Comparison of ENCODE assay signal across 16 mouse cellular contexts in the genomic region with DNA sequence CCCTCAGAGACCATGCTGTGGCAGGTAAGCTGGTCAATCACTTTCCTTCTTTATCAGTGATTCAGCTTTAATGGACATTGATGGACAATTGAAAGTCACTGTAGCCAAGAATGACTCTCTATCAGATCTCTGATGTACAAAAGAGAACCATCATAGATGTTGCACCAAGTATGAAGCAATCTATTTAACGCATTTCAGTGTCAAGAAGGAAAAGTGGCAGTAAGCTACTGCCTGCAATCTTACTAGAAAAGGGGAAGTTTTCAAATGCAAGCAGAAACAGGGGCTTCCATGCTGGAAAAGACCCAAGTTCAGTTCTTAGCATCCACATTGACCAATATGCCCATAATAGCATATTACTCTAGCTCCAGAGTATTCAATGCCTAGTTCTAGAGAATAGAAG.
"Had no signal": no experiment of that assay in that cellular context is flagged by ENCODE, and none has a peak within 500 bp of the region (broad histone marks: within the 10 kb centered on the region; RNA-seq: fewer than 3 reads in every experiment).

No protein-coding gene starts in this region.

- DNase-seq: liver, postnatal 0 days; lung, embryonic 14.5 days; lung, postnatal 10 days; right cerebral cortex, postnatal 14 days; thymus, adult 2 months; thymus, postnatal 25 days; thymus, postnatal 4 days had no signal

- H3K4me1 ChIP-seq: liver, embryonic 15.5 days; megakaryocyte, embryonic 14.5 days; midbrain, embryonic 13.5 days; midbrain, embryonic 15.5 days; neural tube, embryonic 12.5 days; stomach, embryonic 15.5 days had no signal

- H3K9me3 ChIP-seq: liver, embryonic 15.5 days; megakaryocyte, embryonic 14.5 days; midbrain, embryonic 13.5 days; midbrain, embryonic 15.5 days; neural tube, embryonic 12.5 days; stomach, embryonic 15.5 days had no signal

- H3K36me3 ChIP-seq: liver, embryonic 15.5 days; midbrain, embryonic 13.5 days; midbrain, embryonic 15.5 days; neural tube, embryonic 12.5 days; stomach, embryonic 15.5 days had no signal

- ATAC-seq: liver, postnatal 0 days; midbrain, embryonic 13.5 days; midbrain, embryonic 15.5 days had no signal

- H3K27me3 ChIP-seq: liver, embryonic 15.5 days; megakaryocyte, embryonic 14.5 days; midbrain, embryonic 15.5 days; neural tube, embryonic 12.5 days; stomach, embryonic 15.5 days had no signal

- H3K27ac ChIP-seq: liver, embryonic 15.5 days; macrophage; midbrain, embryonic 13.5 days; midbrain, embryonic 15.5 days; neural tube, embryonic 12.5 days; stomach, embryonic 15.5 days; stomach, postnatal 0 days had no signal

- H3K4me3 ChIP-seq: liver, embryonic 15.5 days; megakaryocyte, embryonic 14.5 days; midbrain, embryonic 13.5 days; midbrain, embryonic 15.5 days; neural tube, embryonic 12.5 days; stomach, embryonic 15.5 days had no signal

- H3K9ac ChIP-seq: liver, embryonic 15.5 days; liver, postnatal 0 days; lung, embryonic 14.5 days; midbrain, embryonic 13.5 days; midbrain, embryonic 15.5 days; neural tube, embryonic 12.5 days; stomach, embryonic 15.5 days had no signal

- H3K4me2 ChIP-seq: liver, embryonic 15.5 days; lung, embryonic 14.5 days; midbrain, embryonic 11.5 days; midbrain, embryonic 13.5 days; midbrain, embryonic 15.5 days; neural tube, embryonic 12.5 days; stomach, embryonic 15.5 days had no signal
